Mouse (Mus musculus) liver, embryonic 14.5 days (tissue): ENCODE data around the gene Gm28230.

Experiments
- CTCF ChIP-seq: IDR thresholded peaks from 2 replicates; pipeline ENCODE4 v1.5.1; 2016; ENCODE audit warnings: antibody characterized with exemption, low read depth, control low read depth
- EP300 ChIP-seq: IDR thresholded peaks from 2 replicates; pipeline ENCODE4 v1.6.1; 2016; ENCODE audit warnings: antibody characterized with exemption, low read depth

DNA sequence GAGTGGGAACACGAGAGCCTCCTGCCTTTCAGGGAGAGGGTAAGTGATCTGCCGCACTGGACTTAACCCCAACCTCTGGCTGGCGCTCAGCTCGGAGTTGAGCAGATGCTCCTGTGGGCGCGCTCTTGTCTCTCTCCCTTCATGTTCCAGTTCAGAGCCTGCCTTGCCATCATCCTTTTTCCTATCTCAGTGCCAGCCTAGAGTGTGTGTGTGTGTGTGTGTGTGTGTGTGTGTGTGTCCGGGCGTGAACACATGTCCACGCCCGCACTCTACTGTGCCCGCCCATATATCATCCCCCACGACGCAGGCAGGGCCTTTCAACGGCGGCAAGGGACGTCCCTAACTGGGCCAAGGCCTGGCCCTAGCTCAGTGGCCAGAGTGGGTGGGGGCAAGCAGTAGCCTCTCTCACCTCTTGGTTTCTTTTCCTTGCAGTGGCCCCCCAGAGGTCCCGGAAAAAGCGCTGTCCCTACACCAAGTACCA is 43.0 kb upstream of the Gm28230 start:
- TF ChIP-seq CTCF, result no peak
- no peak for TF ChIP-seq EP300
